Mouse (Mus musculus): ENCODE data around the gene Gm815. TPM values are rescaled to one million over a fixed set of nuclear protein-coding genes. Genes with fewer than 3 reads are reported as not detected.

The Gm815 gene
- total and polyA plus RNA-seq, 3 experiments, result not detected

GRCm38 (mm10) chr19:26851017-26851782 lies 34.5 kb upstream of the Gm815 start:
- Histone ChIP-seq H3K9ac (ENCODE audit: control insufficient read depth, low read depth, low read length, poor library complexity, severe bottlenecking) (no peak overlapping the region), H3K9me3 (replicated peaks; ENCODE audit: insufficient read depth, low read length) (no peaks in the 10 kb centered on the region), H3K36me3 (ENCODE audit: control insufficient read depth in 1 of 2, insufficient read depth in 2 of 2, low read length in 2 of 2) (peaks cover 0 to 16% of the 10 kb centered on the region in 2 experiments; a peak in 2 of 4 replicates), H3K4me1 (ENCODE audit: control insufficient read depth in 1 of 2, insufficient read depth in 2 of 2, low read length in 2 of 2) (peaks cover 3 to 10% of the 10 kb centered on the region in 2 experiments; a peak in 2 of 4 replicates), H3K79me2 (ENCODE audit: control insufficient read depth, insufficient read depth, low read length, poor library complexity) (no peaks in the 10 kb centered on the region), H3K27ac (ENCODE audit: control insufficient read depth, low read depth, low read length) (no peak overlapping the region), H3K27me3 (ENCODE audit: control insufficient read depth in 1 of 2, insufficient read depth in 2 of 2, low read length in 2 of 2) (no peaks in the 10 kb centered on the region), H3K4me3 (ENCODE audit: control insufficient read depth in 1 of 2, insufficient read depth in 1 of 2, low read depth in 2 of 2, low read length in 2 of 2) (no peak overlapping the region)
- peak; percentile 61 for DNase-seq (ENCODE audit: low read depth, low spot score)
- TF ChIP-seq MAX (IDR thresholded peaks at IDR 0.05; ENCODE audit: low read length) (no peak), SIN3A (IDR thresholded peaks at IDR 0.05; ENCODE audit: low read length) (no peak), ZKSCAN1 (IDR thresholded peaks at IDR 0.05; ENCODE audit: low read depth, low read length) (no peak)

GRCm38 (mm10) chr19:26852325-26852900 lies 33.3 kb upstream of the Gm815 start:
- no peaks in the 10 kb centered on the region for H3K9me3 ChIP-seq (replicated peaks; ENCODE audit: insufficient read depth, low read length)
- H3K27me3 ChIP-seq (ENCODE audit: control insufficient read depth in 1 of 2, insufficient read depth in 2 of 2, low read length in 2 of 2), result no peaks in the 10 kb centered on the region
- peaks cover 3 to 10% of the 10 kb centered on the region in 2 experiments; a peak in 2 of 4 replicates for H3K4me1 ChIP-seq (ENCODE audit: control insufficient read depth in 1 of 2, insufficient read depth in 2 of 2, low read length in 2 of 2)
- no peak overlapping the region for H3K4me3 ChIP-seq (ENCODE audit: control insufficient read depth in 1 of 2, insufficient read depth in 1 of 2, low read depth in 2 of 2, low read length in 2 of 2)
- H3K9ac ChIP-seq (ENCODE audit: control insufficient read depth, low read depth, low read length, poor library complexity, severe bottlenecking), result no peak overlapping the region
- H3K36me3 ChIP-seq (ENCODE audit: control insufficient read depth in 1 of 2, insufficient read depth in 2 of 2, low read length in 2 of 2), result peaks cover 0 to 16% of the 10 kb centered on the region in 2 experiments; a peak in 2 of 4 replicates
- no peaks in the 10 kb centered on the region for H3K79me2 ChIP-seq (ENCODE audit: control insufficient read depth, insufficient read depth, low read length, poor library complexity)
- DNase-seq (ENCODE audit: low read depth, low spot score), result no peak
- no peak overlapping the region for H3K27ac ChIP-seq (ENCODE audit: control insufficient read depth, low read depth, low read length)
- TF ChIP-seq TAL1 (IDR thresholded peaks at IDR 0.05; ENCODE audit: low read length) (no peak), ETS1 (IDR thresholded peaks at IDR 0.05; ENCODE audit: low read depth, low read length) (no peak), EP300 (IDR thresholded peaks at IDR 0.05; ENCODE audit: low read depth in 1 of 2, low read length in 2 of 2) (no peak), MAZ (IDR thresholded peaks at IDR 0.05; ENCODE audit: low read depth, low read length) (no peak), CTCF (IDR thresholded peaks at IDR 0.05 in 2 of 3, conservative IDR thresholded peaks at IDR 0.05 in 1 of 3; ENCODE audit: control insufficient read depth in 1 of 3, insufficient read depth in 1 of 3, low read depth in 2 of 3, low read length in 3 of 3, poor library complexity in 1 of 3, severe bottlenecking in 1 of 3) (no peak), GABPA (IDR thresholded peaks at IDR 0.05; ENCODE audit: low read depth, low read length) (no peak), ZNF384 (IDR thresholded peaks at IDR 0.05; ENCODE audit: low read depth, low read length) (no peak), GATA1 (IDR thresholded peaks at IDR 0.05; ENCODE audit: low read depth, low read length) (no peak), SIN3A (IDR thresholded peaks at IDR 0.05; ENCODE audit: low read length) (no peak), MAFK (IDR thresholded peaks at IDR 0.05; ENCODE audit: borderline replicate concordance, low read depth, low read length) (no peak), USF2 (IDR thresholded peaks at IDR 0.05; ENCODE audit: borderline replicate concordance in 1 of 2, insufficient read depth in 1 of 2, low read depth in 1 of 2, low read length in 2 of 2) (no peak), MYC (IDR thresholded peaks at IDR 0.05; ENCODE audit: low read depth, low read length) (no peak), UBTF (IDR thresholded peaks at IDR 0.05; ENCODE audit: borderline replicate concordance, insufficient read depth, low read depth, low read length) (no peak), RAD21 (IDR thresholded peaks at IDR 0.05; ENCODE audit: low read depth, low read length) (no peak), RCOR1 (IDR thresholded peaks at IDR 0.05; ENCODE audit: low read depth, low read length) (no peak), CHD2 (IDR thresholded peaks at IDR 0.05; ENCODE audit: low read length) (no peak), ZC3H11A (IDR thresholded peaks at IDR 0.05; ENCODE audit: low read depth, low read length) (no peak)
